Comparison of ENCODE assay signal across 9 mouse cellular contexts in genomic region chr8:102783821-102784591, GRCm38 (mm10). TPM values are rescaled to one million over a fixed set of nuclear protein-coding genes. Genes with fewer than 3 reads are reported as not detected.
DNase-seq lines count a peak whose midpoint lies in the region; ATAC-seq and TF ChIP-seq lines count a peak whose summit lies in the region.
"Had no signal": no experiment of that assay in that cellular context is flagged by ENCODE, and none has a peak within 500 bp of the region (broad histone marks: within the 10 kb centered on the region; RNA-seq: fewer than 3 reads in every experiment).

No protein-coding gene starts in this region.

- no peak for TF ChIP-seq EP300 in ES-Bruce4 (IDR thresholded peaks at IDR 0.05; ENCODE audit: insufficient read depth, low read depth, low read length)

- H3K9me3 ChIP-seq in ES-Bruce4 (replicated peaks; ENCODE audit: control insufficient read depth, insufficient read depth, low read length, poor library complexity, severe bottlenecking), result no peaks in the 10 kb centered on the region
- H3K9me3 ChIP-seq in forebrain, embryonic 15.5 days, result no peaks in the 10 kb centered on the region
- no peaks in the 10 kb centered on the region for H3K9me3 ChIP-seq in hindbrain, embryonic 10.5 days
- H3K9me3 ChIP-seq in midbrain, embryonic 10.5 days (replicated peaks), result no peaks in the 10 kb centered on the region
- no peaks in the 10 kb centered on the region for H3K9me3 ChIP-seq in stomach, embryonic 14.5 days (ENCODE audit: control insufficient read depth, low read depth, low read length)

- H3K27ac ChIP-seq in ES-Bruce4 (ENCODE audit: insufficient read depth, low read length), result no peak overlapping the region
- H3K27ac ChIP-seq in forebrain, embryonic 15.5 days (replicated peaks), result peak overlapping the region; percentile 81
- peak overlapping the region; percentile 93 for H3K27ac ChIP-seq in hindbrain, embryonic 10.5 days
- H3K27ac ChIP-seq in midbrain, embryonic 10.5 days (replicated peaks), result peak overlapping the region; percentile 92
- peak overlapping the region; percentile 94 for H3K27ac ChIP-seq in stomach, embryonic 14.5 days (ENCODE audit: low read length)
- H3K27ac ChIP-seq: macrophage had no signal

- ATAC-seq in forebrain, embryonic 15.5 days (replicated peaks), result peak; percentile 74
- peak; percentile 14; the same call in 1 of the 2 replicates for ATAC-seq in stomach, embryonic 14.5 days (ENCODE audit: insufficient number of reproducible peaks, insufficient read depth, low FRiP score, low read depth)

- WGBS in forebrain, embryonic 15.5 days, result under 1% methylated on average over 40 of the region's 42 CpGs
- WGBS in hindbrain, embryonic 10.5 days, result under 1% methylated on average over 42 of the region's 42 CpGs
- under 1% methylated on average over 42 of the region's 42 CpGs for WGBS in midbrain, embryonic 10.5 days
- under 1% methylated on average over 42 of the region's 42 CpGs for WGBS in stomach, embryonic 14.5 days

- peak overlapping the region; percentile 50 for H3K4me3 ChIP-seq in ES-Bruce4 (ENCODE audit: low read depth, low read length)
- peak overlapping the region; percentile 86 for H3K4me3 ChIP-seq in forebrain, embryonic 15.5 days
- peak overlapping the region; percentile 85 for H3K4me3 ChIP-seq in hindbrain, embryonic 10.5 days
- H3K4me3 ChIP-seq in midbrain, embryonic 10.5 days, result peak overlapping the region; percentile 79
- peak overlapping the region; percentile 84 for H3K4me3 ChIP-seq in stomach, embryonic 14.5 days (ENCODE audit: low read depth, low read length)

- peak overlapping the region; percentile 95 for H3K4me2 ChIP-seq in forebrain, embryonic 15.5 days (replicated peaks)
- peak overlapping the region; percentile 78 for H3K4me2 ChIP-seq in stomach, embryonic 14.5 days (replicated peaks; ENCODE audit: low read depth, low read length)

- TF ChIP-seq POLR2A in ES-Bruce4 (IDR thresholded peaks at IDR 0.05; ENCODE audit: insufficient read depth, low read length), result no peak

- peak overlapping the region; percentile 23 for H3K9ac ChIP-seq in ES-Bruce4 (ENCODE audit: low read depth, poor library complexity, severe bottlenecking)
- peak overlapping the region; percentile 88 for H3K9ac ChIP-seq in forebrain, embryonic 15.5 days (replicated peaks)
- H3K9ac ChIP-seq in stomach, embryonic 14.5 days (replicated peaks; ENCODE audit: low read depth, low read length), result peak overlapping the region; percentile 97

- no peak for TF ChIP-seq CTCF in ES-Bruce4 (IDR thresholded peaks at IDR 0.05; ENCODE audit: low read depth, low read length)

- no peaks in the 10 kb centered on the region for H3K4me1 ChIP-seq in ES-Bruce4 (ENCODE audit: control insufficient read depth, insufficient read depth, low read length)
- peaks cover 18% of the 10 kb centered on the region for H3K4me1 ChIP-seq in forebrain, embryonic 15.5 days
- H3K4me1 ChIP-seq in hindbrain, embryonic 10.5 days (replicated peaks), result peaks cover 47% of the 10 kb centered on the region
- peaks cover 41% of the 10 kb centered on the region for H3K4me1 ChIP-seq in midbrain, embryonic 10.5 days
- 0 out of 2 replicates have a peak, but pooled peaks cover 9% of the 10 kb centered on the region for H3K4me1 ChIP-seq in stomach, embryonic 14.5 days (ENCODE audit: control insufficient read depth, insufficient read depth, low read length)

- intact Hi-C loops in left cerebral cortex, postnatal 36 days (cut with DNase I), result loop anchor here (2.0 to 10.0 kb wide), 4 partner anchors 99 to 1839 kb away; no protein-coding TSS in a partner anchor

- peak; percentile 12 for DNase-seq in adrenal gland, adult 8-10 months
- peak; percentile 75 for DNase-seq in hindbrain, embryonic 10.5 days (ENCODE audit: low spot score)
- peak; percentile 56 to 66 for DNase-seq in left cerebral cortex, postnatal 36 days (ENCODE audit: low spot score in 2 of 2)
- DNase-seq in midbrain, embryonic 10.5 days (ENCODE audit: low spot score), result peak; percentile 75
- no peak for DNase-seq in thymus, postnatal 14 days

- H3K27me3 ChIP-seq in ES-Bruce4 (ENCODE audit: control insufficient read depth, insufficient read depth, low read length, poor library complexity, severe bottlenecking), result peaks cover 40% of the 10 kb centered on the region
- no peaks in the 10 kb centered on the region for H3K27me3 ChIP-seq in forebrain, embryonic 15.5 days
- H3K27me3 ChIP-seq in hindbrain, embryonic 10.5 days (ENCODE audit: insufficient read depth, poor library complexity, severe bottlenecking), result peaks cover 37% of the 10 kb centered on the region
- peaks cover 72% of the 10 kb centered on the region for H3K27me3 ChIP-seq in midbrain, embryonic 10.5 days (ENCODE audit: low read depth, poor library complexity, severe bottlenecking)
- H3K27me3 ChIP-seq in stomach, embryonic 14.5 days (ENCODE audit: control insufficient read depth, insufficient read depth, low read length), result no peaks in the 10 kb centered on the region

- no peaks in the 10 kb centered on the region for H3K36me3 ChIP-seq in ES-Bruce4 (ENCODE audit: control insufficient read depth, insufficient read depth, low read length, poor library complexity, severe bottlenecking)
- H3K36me3 ChIP-seq in forebrain, embryonic 15.5 days, result no peaks in the 10 kb centered on the region
- no peaks in the 10 kb centered on the region for H3K36me3 ChIP-seq in hindbrain, embryonic 10.5 days
- no peaks in the 10 kb centered on the region for H3K36me3 ChIP-seq in midbrain, embryonic 10.5 days
- H3K36me3 ChIP-seq in stomach, embryonic 14.5 days (ENCODE audit: control insufficient read depth, insufficient read depth, low read length), result no peaks in the 10 kb centered on the region; the same call in 1 of the 2 replicates

RNA-seq across cellular contexts. Expression of gene Cdh11, which starts 1.4 kb away (rescaled TPM):
- 0.84 and 1.1 TPM in 2 replicates for polyA plus RNA-seq in ES-Bruce4 (2011; ENCODE audit: insufficient read depth, insufficient read length, low read depth, missing spikeins)
- total RNA-seq in adrenal gland, adult 8-10 months (2022), result 10 to 100 TPM; 14.6 to 16.8 (median 15.8) TPM
- 29.5 and 30.5 TPM in 2 replicates for polyA plus RNA-seq in forebrain, embryonic 15.5 days (2015; fragmentation: Nextera tagmentation; extraction: Ambion mirVana)
- polyA plus RNA-seq in hindbrain, embryonic 10.5 days (2016; fragmentation: Nextera tagmentation; extraction: Ambion mirVana), result 67.4 and 68.2 TPM in 2 replicates
- total RNA-seq in left cerebral cortex, postnatal 36 days (2021), result 10 to 100 TPM; 50.4 to 68.3 TPM
- polyA plus RNA-seq in midbrain, embryonic 10.5 days (2016; fragmentation: Nextera tagmentation; extraction: Ambion mirVana), result 55.2 and 59.2 TPM in 2 replicates
- 123 and 127 TPM in 2 replicates for polyA plus RNA-seq in stomach, embryonic 14.5 days (2014; fragmentation: Nextera tagmentation; extraction: Ambion mirVana)

Comparison
In these comparisons a context has a peak if more than half of its experiments do, and no peak if none do; other contexts are left out.
1. H3K9ac ChIP-seq: peak in every context shown above with its lines; median percentile 97 in stomach, embryonic 14.5 days; 88 in forebrain, embryonic 15.5 days; 23 in ES-Bruce4.
2. RNA of gene Cdh11, which starts 1.4 kb away (polyA plus RNA-seq): 123 to 127 TPM in stomach, embryonic 14.5 days, 67.4 to 68.2 TPM in hindbrain, embryonic 10.5 days, 55.2 to 59.2 TPM in midbrain, embryonic 10.5 days and 29.5 to 30.5 TPM in forebrain, embryonic 15.5 days; 0.84 to 1.1 TPM in ES-Bruce4; every median in the first group is over 10 times any median in the second.
3. Peak in every context shown above with its lines, with median percentiles within 50 percentile points of each other: H3K4me3 ChIP-seq.